Mouse (Mus musculus) embryo, embryonic 9.5 days (tissue): Measurements from ENCODE around the gene S100a13.

Source experiments
- DNase-seq: peaks from one replicate; pipeline ENCODE4 v3.0.0-alpha.2; 2017; ENCODE audit errors: extremely low spot score

Gene S100a13

DNA sequence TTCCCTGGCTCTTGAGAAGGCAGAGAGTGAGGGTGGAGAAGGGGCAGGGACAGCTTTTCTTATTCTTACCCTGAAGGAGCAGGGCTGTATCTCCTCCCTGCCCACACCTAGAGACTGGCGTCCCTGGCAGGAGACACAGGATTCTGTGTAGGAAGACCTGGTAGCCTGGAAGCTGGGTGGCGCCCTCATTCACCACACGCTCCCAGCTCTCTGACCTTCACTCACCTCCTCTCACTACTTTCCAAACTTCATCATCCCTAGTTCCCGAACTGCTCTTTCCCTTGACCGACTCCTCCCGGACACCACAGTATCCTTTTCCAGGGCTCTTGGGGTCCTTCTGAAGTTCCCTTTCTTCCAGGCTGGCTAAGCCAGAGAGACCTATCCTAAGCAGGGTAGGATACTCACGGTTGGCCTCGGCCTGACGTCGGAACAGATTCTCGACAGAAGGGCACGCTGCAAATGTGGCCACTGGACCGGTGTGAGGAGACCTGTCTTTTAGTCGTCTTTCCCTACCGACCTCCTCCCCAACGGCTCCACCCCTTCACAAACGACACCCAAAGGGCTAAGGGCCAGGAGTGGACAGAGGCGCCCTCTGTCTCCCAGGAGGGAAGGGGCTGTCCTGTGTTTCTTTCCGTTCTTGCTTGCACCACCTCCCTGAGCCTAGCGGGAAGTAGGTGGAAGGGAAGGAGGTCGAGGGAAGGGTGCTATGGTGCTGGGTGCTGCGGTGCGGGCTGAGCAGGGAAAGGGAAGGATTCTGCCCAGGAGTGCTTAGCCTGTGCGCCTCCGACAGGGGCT, at the start of gene S100a13, which contains the start of gene S100a1:
TSS of gene S100a13 (plus strand) at position 640 of the 795 bp plus-strand sequence.
TSS of gene S100a1 (minus strand) at position 597 of the 795 bp plus-strand sequence.
- peak; percentile 53 for DNase-seq

DNA sequence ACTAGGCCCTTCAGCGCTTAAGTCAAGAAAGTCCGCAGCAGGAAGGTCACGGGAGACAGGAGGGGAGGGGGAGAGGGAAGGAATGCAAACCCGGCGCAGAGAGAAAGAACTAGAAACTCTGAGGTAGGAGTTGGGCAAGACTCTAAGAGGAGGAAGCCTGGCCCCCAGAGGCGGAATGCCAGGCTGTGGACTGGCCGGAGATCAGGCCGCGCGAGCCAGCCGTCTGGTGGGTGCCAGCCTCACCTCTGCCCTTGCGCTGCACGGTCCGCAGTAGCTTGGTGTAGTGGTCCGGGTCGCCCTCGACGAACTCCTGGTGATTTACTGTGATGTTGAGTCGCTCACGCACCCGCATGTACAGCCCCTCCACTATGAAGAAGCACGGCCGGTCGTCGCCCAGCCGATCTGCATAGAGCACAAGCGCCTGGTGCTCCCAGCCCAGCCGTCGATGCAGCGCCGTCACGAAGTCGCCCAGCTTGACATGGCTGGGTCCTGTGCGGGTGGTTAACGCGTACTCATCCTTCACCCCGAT, 49.6 kb upstream of the S100a13 start:
- DNase-seq: peak; percentile 34

- DNase-seq: peak; percentile 47
Measured at GRCm38 (mm10) chr3:90465081-90465685, 49.1 kb upstream of the S100a13 start.

- peak; percentile 58 for DNase-seq
Measured at GRCm38 (mm10) chr3:90465686-90466310, 48.4 kb upstream of the S100a13 start, which contains the start of gene Npr1. Gene Npr1 (minus strand): TSS chr3:90465866.

DNA sequence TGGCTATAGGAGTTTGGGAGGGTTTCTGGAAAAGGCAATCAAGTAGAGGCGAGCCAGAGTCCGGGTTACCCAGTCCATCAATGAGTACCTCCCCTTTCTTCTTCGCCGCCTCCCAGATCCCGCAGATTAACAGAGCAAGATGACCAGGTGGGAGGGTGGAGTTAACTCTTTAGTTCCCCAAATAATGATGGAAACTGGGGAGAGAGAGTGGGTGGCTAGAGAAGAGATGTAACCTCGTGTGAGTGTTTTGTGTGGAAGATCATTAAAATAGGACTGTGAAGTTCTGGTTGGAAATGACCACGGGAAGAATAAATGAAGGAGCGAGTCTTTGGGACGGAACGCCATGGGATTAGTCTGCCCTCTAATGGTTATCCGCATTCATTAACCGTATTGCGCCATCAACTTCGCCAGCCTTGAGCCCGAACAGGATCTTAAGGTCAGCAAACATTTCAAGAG, 47.9 kb upstream of the S100a13 start:
- DNase-seq: peak; percentile 69

- DNase-seq: no peak
Measured at GRCm38 (mm10) chr3:90467618-90468300, 46.5 kb upstream of the S100a13 start.

- no peak for DNase-seq
Measured at GRCm38 (mm10) chr3:90472213-90472612, 42.0 kb upstream of the S100a13 start.

GRCm38 (mm10) chr3:90475151-90475830, 38.9 kb upstream of the S100a13 start:
- DNase-seq: no peak

DNA sequence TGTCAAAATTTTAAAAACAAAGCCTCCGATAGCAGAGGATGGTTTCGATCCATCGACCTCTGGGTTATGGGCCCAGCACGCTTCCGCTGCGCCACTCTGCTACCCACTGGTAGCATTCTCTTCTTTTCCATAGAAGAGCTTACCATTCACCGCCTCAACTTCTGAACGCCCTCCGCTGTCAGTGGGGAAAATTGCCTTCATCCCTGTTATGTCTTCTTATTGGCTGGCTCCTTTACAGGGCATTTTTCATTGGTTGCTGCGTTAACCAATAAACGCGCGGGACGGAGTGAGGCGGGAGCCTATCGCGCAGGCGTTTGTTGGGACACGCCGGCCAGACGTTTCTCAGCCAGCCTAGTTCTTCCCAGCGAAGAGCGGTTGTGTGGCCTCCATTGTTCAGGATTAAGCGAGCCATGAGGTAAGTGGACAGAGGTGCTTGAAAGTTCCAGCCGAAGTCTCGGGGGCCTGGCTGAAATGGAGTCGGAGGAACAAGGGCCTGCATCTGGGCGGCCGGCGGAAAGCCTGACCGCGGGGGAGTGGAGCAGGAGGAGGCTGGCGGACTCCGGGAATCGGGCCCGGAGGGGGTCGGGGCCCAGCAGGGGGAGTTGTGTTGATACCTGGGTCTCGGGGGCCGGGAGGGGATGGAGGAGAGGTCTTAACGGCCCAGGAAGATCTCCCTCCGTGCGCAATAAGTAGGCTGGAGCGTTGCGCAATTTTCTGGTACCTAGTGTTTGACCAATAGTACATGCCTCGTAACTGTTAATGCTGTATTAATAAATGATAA, 38.2 kb upstream of the S100a13 start, which contains the start of gene Ilf2:
TSS of gene Ilf2 (plus strand) at position 296 of the 781 bp plus-strand sequence.
- DNase-seq: peak; percentile 99

- no peak for DNase-seq
Measured at GRCm38 (mm10) chr3:90486998-90487397, 27.2 kb upstream of the S100a13 start.

DNA sequence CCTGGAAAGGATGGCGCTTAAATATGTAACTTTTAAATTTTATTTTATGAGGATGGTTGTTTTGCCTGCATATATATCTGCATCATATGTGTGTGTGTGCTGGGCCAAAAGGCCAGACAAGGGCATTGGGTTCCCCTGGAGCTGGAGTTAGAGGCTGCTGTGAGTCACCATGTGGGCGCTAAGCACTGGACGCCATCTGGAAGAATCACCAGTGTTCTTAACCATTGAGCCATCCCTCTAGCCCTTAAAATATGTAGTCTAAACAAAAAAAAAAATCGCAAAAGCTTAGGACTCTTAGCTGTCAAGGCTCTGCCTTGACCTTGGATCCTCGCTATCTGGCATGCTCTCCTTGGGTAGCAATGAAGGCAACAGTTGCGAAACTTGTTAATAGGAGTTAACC, 25.7 kb upstream of the S100a13 start:
- DNase-seq: no peak

DNA sequence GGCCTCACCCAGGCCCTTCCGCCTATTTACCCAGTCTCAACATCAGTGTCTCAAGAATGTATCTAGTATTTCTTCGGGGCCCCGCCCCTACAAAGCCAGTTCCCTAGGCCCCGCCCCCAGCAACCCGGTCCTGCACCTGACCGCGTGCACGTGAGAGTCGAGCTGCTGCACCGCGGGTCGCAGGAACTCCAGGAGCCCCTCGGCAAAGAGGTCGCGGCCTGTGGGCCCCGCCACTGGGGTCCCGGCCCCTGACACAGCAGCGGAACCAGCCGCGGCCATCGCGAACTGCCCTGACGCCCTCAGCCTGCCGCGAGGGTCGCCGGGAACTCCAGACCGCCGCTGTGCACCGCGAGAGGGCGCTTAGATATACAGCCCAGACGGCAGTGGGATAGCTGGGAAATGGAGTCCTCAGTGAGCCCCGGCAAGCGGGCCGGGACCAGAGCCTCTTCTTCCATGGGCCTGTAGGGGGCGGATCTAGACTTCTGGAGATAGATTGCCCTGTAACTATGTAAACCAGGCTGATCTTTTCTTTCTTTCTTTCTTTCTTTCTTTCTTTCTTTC, 23.5 kb upstream of the S100a13 start, which contains the start of gene Snapin:
TSS of gene Snapin (minus strand) at position 338 of the 561 bp plus-strand sequence.
- DNase-seq: peak; percentile 97

DNA sequence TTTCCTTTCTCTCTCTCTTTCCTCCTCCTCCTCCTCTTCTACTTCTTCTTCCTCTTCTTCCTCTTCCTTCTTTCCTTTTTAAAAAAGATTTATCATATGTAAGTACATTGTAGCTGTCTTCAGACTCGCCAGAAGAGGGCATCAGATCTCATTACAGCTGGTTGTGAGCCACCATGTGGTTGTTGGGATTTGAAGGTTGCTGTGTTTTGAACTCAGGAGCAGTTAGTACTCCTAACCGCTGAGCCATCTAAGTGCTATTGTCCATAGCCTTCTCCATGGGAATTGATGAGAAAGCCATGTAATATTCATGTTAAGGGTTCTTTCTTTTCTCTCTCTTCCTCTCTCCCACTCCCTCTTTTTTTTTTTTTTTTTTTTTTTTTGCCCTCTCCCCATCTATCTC, 22.9 kb upstream of the S100a13 start:
- no peak for DNase-seq

DNA sequence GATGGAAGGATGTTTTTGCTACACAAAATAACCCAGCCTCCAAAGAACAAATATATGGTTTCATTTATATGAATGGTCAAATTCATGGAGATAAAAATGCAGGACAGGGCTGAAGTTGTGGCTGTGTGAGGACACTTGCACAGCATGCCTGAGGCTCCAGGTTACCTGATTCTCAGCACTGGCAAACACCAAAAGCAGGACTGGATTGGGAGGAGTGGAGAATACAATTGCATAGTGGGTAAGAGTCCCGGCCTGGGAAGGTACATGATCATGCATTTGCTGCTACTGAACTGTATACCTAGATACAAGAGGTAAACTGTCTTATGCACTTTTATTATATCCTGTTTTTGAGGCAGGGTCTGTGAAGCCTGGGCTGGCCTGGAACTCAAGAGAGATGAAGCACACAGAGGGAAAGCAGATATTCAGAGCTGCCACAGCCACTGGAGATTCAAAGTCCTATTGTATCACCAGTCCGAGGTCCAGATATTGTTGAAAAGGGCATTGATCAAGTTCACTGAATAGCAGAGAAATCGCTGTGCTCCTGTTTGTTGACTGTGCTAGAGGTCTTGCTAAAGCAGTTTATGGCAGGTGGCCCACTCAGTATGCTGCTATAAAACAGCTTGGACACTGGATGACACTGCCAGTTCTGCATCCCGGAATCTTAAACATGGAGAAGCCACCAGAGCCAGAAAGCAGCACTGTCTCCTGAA, 20.2 kb upstream of the S100a13 start:
- DNase-seq: no peak

- DNase-seq: no peak
Measured at GRCm38 (mm10) chr3:90495850-90496525, 18.2 kb upstream of the S100a13 start.

- DNase-seq: no peak
Measured at GRCm38 (mm10) chr3:90497597-90497996, 16.6 kb upstream of the S100a13 start.

DNA sequence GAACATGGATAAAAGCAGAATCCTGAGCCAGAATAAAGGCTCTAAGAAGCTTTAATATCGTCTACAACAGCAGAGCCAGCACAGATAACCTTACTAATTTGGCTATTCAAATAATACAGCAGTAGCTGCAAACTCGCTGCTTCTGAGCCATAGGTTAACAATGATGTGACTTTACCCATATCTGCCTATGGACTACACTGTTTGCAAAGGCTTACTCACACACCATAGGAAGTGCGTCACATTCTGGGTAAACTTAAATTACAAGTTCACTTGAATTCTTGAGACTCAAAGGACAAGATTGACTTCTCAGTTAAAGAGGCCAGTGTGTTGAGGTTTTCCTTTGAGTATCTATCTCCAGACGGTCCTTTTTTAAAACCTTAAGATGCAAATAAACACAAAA, 10.8 kb upstream of the S100a13 start:
- DNase-seq: no peak

- DNase-seq: no peak
Measured at GRCm38 (mm10) chr3:90505216-90505615, 9.0 kb upstream of the S100a13 start.

GRCm38 (mm10) chr3:90506362-90506761, 7.9 kb upstream of the S100a13 start:
- DNase-seq: no peak
